Mouse (Mus musculus) heart, embryonic 12.5 days (tissue): ENCODE measurements around the gene Slc35e3. TPM values are rescaled to one million over a fixed set of nuclear protein-coding genes. Genes with fewer than 3 reads are reported as not detected.

Experiments used
- ATAC-seq: fragments of 200-750 bp; cut with Nextera tagmentation; 2 replicates; pipeline ENCODE4 v1.8.0; 2017; ENCODE audit warnings: moderate TSS enrichment, moderate library complexity; ENCODE audit not compliant: insufficient number of reproducible peaks, low FRiP score
- H3K27ac ChIP-seq: fragments of 300-500 bp; sonication (generic); 2 replicates; pipeline ENCODE4 v1.5.1; 2016; ENCODE audit warnings: mild to moderate bottlenecking, moderate library complexity; ENCODE audit not compliant: poor library complexity, severe bottlenecking
- H3K27me3 ChIP-seq: fragments of 300-500 bp; sonication (generic); replicated peaks from 2 replicates; pipeline ENCODE4 v1.6.1; 2016; ENCODE audit warnings: mild to moderate bottlenecking, moderate library complexity
- H3K36me3 ChIP-seq: fragments of 300-500 bp; sonication (generic); 2 replicates; pipeline ENCODE4 v1.6.1; 2016; ENCODE audit warnings: mild to moderate bottlenecking, moderate library complexity
- H3K4me1 ChIP-seq: fragments of 300-500 bp; sonication (generic); replicated peaks from 2 replicates; pipeline ENCODE4 v1.6.1; 2016; ENCODE audit warnings: mild to moderate bottlenecking
- H3K4me2 ChIP-seq: fragments of 300-500 bp; sonication (generic); 2 replicates; pipeline ENCODE4 v1.6.1; 2016; ENCODE audit warnings: mild to moderate bottlenecking, moderate library complexity
- H3K4me3 ChIP-seq: fragments of 300-500 bp; sonication (generic); 2 replicates; pipeline ENCODE4 v1.5.1; 2016; ENCODE audit warnings: mild to moderate bottlenecking
- H3K9ac ChIP-seq: fragments of 300-500 bp; sonication (generic); 2 replicates; pipeline ENCODE4 v1.6.1; 2016; ENCODE audit warnings: mild to moderate bottlenecking, moderate library complexity
- H3K9me3 ChIP-seq: fragments of 300-500 bp; sonication (generic); replicated peaks from 2 replicates; pipeline ENCODE4 v1.6.1; 2016; ENCODE audit warnings: mild to moderate bottlenecking, moderate library complexity
- WGBS: fragments of 180-500 bp; shearing (Covaris S2); methylation state at CpG from one replicate; pipeline ENCODE4 v1.1.7; 2016; 5-methylcytosine and 5-hydroxymethylcytosine counted together
- polyA plus RNA-seq: library from polyadenylated mRNA; unstranded; fragments of >200 nt; fragmentation: Nextera tagmentation; extraction: Ambion mirVana; gene quantifications from 2 replicates; pipeline ENCODE4 v1.2.1, GENCODE M21; 2016

Slc35e3 gene
- polyA plus RNA-seq, 1 experiment from 2014 or later, result 13.0 TPM

- no peak overlapping the region for H3K4me2 ChIP-seq
- 0 out of 2 replicates have a peak, but pooled peaks cover 5% of the 10 kb centered on the region for H3K27me3 ChIP-seq
- H3K4me1 ChIP-seq, result no peaks in the 10 kb centered on the region
- H3K9ac ChIP-seq, result no peak overlapping the region
- peaks cover 14% of the 10 kb centered on the region for H3K36me3 ChIP-seq
- WGBS, result 81% methylated on average over 19 of the region's 19 CpGs
- no peaks in the 10 kb centered on the region for H3K9me3 ChIP-seq
- no peak overlapping the region for H3K27ac ChIP-seq
- no peak for ATAC-seq
- H3K4me3 ChIP-seq, result no peak overlapping the region
Measured at GRCm38 (mm10) chr10:117684298-117685170, 61.6 kb downstream of the Slc35e3 start.

GRCm38 (mm10) chr10:117683734-117684037, 62.5 kb downstream of the Slc35e3 start:
- Histone ChIP-seq H3K27ac (no peak overlapping the region), H3K36me3 (peaks cover 6% of the 10 kb centered on the region), H3K4me2 (no peak overlapping the region), H3K9me3 (no peaks in the 10 kb centered on the region), H3K27me3 (0 out of 2 replicates have a peak, but pooled peaks cover 5% of the 10 kb centered on the region), H3K9ac (no peak overlapping the region), H3K4me3 (no peak overlapping the region), H3K4me1 (no peaks in the 10 kb centered on the region)
- ATAC-seq, result no peak
- 83% methylated on average over 9 of the region's 9 CpGs for WGBS

Other genes with a start within 250 kb of the Slc35e3 start
- gene Cpm, start 116.9 kb downstream of the Slc35e3 start, polyA plus RNA-seq, result 1.5 and 2.5 TPM in 2 replicates
- 55.7 and 57.4 TPM in 2 replicates for gene Mdm2, start 35.6 kb downstream of the Slc35e3 start, polyA plus RNA-seq
- gene Nup107, start 46.3 kb upstream of the Slc35e3 start, polyA plus RNA-seq, result 62.4 and 72.0 TPM in 2 replicates
- 131 and 132 TPM in 2 replicates for gene Rap1b, start 99.7 kb upstream of the Slc35e3 start, polyA plus RNA-seq